Mouse (Mus musculus) kidney, adult 2 months (tissue): ENCODE data around the gene Pdpn.

ENCODE experiments used
- CTCF ChIP-seq: fragments of 200-500 bp; conservative IDR thresholded peaks from 2 replicates; pipeline ENCODE4 v1.5.1; 2011; ENCODE audit warnings: low read depth, mild to moderate bottlenecking, control low read depth, low read length, moderate library complexity, mixed read lengths; ENCODE audit not compliant: insufficient read depth, insufficient read length
- POLR2A ChIP-seq: fragments of 200-500 bp; IDR thresholded peaks from one replicate; pipeline ENCODE4 v1.6.1; 2011; ENCODE audit warnings: low read depth, low read length, control low read depth

- TF ChIP-seq POLR2A (no peak), CTCF (no peak)
Observed at GRCm38 (mm10) chr4:143299325-143300070, at the start of gene Pdpn.
